ENCODE assay signal across 7 mouse cellular contexts in the genomic region with DNA sequence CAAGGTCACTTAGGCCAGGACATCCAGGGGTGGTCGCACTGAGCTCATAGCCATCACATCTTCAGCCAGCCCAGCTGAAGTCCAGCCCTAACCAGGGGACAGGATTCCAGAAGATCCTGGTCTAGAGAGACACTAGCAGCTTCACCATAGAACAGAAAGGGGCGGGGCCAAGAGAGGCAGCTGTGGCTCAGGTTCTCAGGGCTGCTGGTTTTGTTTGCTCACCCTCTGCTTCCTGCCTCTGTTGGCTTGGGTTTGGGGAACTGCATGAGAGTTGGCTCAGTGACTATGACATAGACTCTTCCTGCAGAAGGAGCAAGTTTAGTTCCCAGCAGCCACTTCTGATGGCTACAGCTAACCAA. TPM values are rescaled to one million over a fixed set of nuclear protein-coding genes. Genes with fewer than 3 reads are reported as not detected.
DNase-seq lines count a peak whose midpoint lies in the region; ATAC-seq lines count a peak whose summit lies in the region.

No protein-coding gene starts in this region.

- no peak overlapping the region for H3K4me2 ChIP-seq in heart, embryonic 16.5 days (ENCODE audit: low read depth, low read length)

- H3K9me3 ChIP-seq in heart, embryonic 16.5 days (replicated peaks; ENCODE audit: control insufficient read depth, low read length), result no peaks in the 10 kb centered on the region
- H3K9me3 ChIP-seq in megakaryocyte, embryonic 14.5 days, result no peaks in the 10 kb centered on the region
- no peaks in the 10 kb centered on the region for H3K9me3 ChIP-seq in forebrain, embryonic 10.5 days

- peak; percentile 92 for DNase-seq in A20 (ENCODE audit: low read depth, low spot score)
- peak; percentile 87 for DNase-seq in CD4-positive, CD25-positive, alpha-beta regulatory T cell, adult 2 months (ENCODE audit: low read depth, low spot score)
- no peak for DNase-seq in embryo, embryonic 9.5 days (ENCODE audit: extremely low spot score)
- no peak for DNase-seq in Muller cell, postnatal 12 days (ENCODE audit: inconsistent ontology term)
- DNase-seq in forebrain, embryonic 10.5 days (ENCODE audit: extremely low spot score, low spot score), result no peak

- no peaks in the 10 kb centered on the region for H3K27me3 ChIP-seq in heart, embryonic 16.5 days (ENCODE audit: control insufficient read depth, insufficient read depth, low read length)
- no peaks in the 10 kb centered on the region for H3K27me3 ChIP-seq in megakaryocyte, embryonic 14.5 days (replicated peaks)
- H3K27me3 ChIP-seq in forebrain, embryonic 10.5 days (ENCODE audit: poor library complexity, severe bottlenecking), result no peaks in the 10 kb centered on the region

- peaks cover 6% of the 10 kb centered on the region for H3K36me3 ChIP-seq in heart, embryonic 16.5 days (ENCODE audit: control insufficient read depth, insufficient read depth)
- H3K36me3 ChIP-seq in megakaryocyte, embryonic 14.5 days (replicated peaks; ENCODE audit: low read length), result peaks cover 25% of the 10 kb centered on the region
- H3K36me3 ChIP-seq in forebrain, embryonic 10.5 days (replicated peaks), result peaks cover 28% of the 10 kb centered on the region

- no peak for ATAC-seq in heart, embryonic 16.5 days (replicated peaks; ENCODE audit: extremely low read depth, insufficient read depth, low FRiP score)

- H3K9ac ChIP-seq in heart, embryonic 16.5 days (ENCODE audit: low read length), result no peak overlapping the region

- H3K4me3 ChIP-seq in heart, embryonic 16.5 days (ENCODE audit: low read length), result no peak overlapping the region
- H3K4me3 ChIP-seq in megakaryocyte, embryonic 14.5 days (replicated peaks), result peak overlapping the region; percentile 77
- no peak overlapping the region for H3K4me3 ChIP-seq in forebrain, embryonic 10.5 days

- WGBS in heart, embryonic 16.5 days, result 87% methylated on average over 2 of the region's 2 CpGs
- 90% methylated on average over 2 of the region's 2 CpGs for WGBS in forebrain, embryonic 10.5 days

- H3K27ac ChIP-seq in heart, embryonic 16.5 days (ENCODE audit: low read length), result peak overlapping the region; percentile 98
- H3K27ac ChIP-seq in forebrain, embryonic 10.5 days, result no peak overlapping the region

- H3K4me1 ChIP-seq in heart, embryonic 16.5 days (ENCODE audit: control insufficient read depth, insufficient read depth, low read length), result peaks cover 26% of the 10 kb centered on the region
- peaks cover 71% of the 10 kb centered on the region for H3K4me1 ChIP-seq in megakaryocyte, embryonic 14.5 days
- H3K4me1 ChIP-seq in forebrain, embryonic 10.5 days, result peaks cover 36% of the 10 kb centered on the region

RNA-seq across cellular contexts. Expression of a gene that starts 1.9 kb away (rescaled TPM):
- 9.2 and 9.5 TPM in 2 replicates for polyA plus RNA-seq in heart, embryonic 16.5 days (2015; fragmentation: Nextera tagmentation; extraction: Ambion mirVana)
- 21.8 and 45.9 TPM in 2 replicates for polyA plus RNA-seq in megakaryocyte, embryonic 14.5 days (2012; ENCODE audit: insufficient read depth, low replicate concordance)
- 16.0 and 16.6 TPM in 2 replicates for polyA plus RNA-seq in forebrain, embryonic 10.5 days (2016; fragmentation: Nextera tagmentation; extraction: Ambion mirVana)

RNA-seq across cellular contexts. Expression of a gene that starts 27.2 kb away (rescaled TPM):
- 3.8 and 9.7 TPM in 2 replicates for polyA plus RNA-seq in heart, embryonic 16.5 days (2015; fragmentation: Nextera tagmentation; extraction: Ambion mirVana)
- polyA plus RNA-seq in megakaryocyte, embryonic 14.5 days (2012; ENCODE audit: insufficient read depth, low replicate concordance), result 2.4 TPM in 1 of 2 replicates, not detected in the other
- polyA plus RNA-seq in forebrain, embryonic 10.5 days (2016; fragmentation: Nextera tagmentation; extraction: Ambion mirVana), result 0.45 TPM in 1 of 2 replicates, not detected in the other

RNA-seq across cellular contexts. Expression of a gene that starts 34.3 kb away (rescaled TPM):
- polyA plus RNA-seq in heart, embryonic 16.5 days (2015; fragmentation: Nextera tagmentation; extraction: Ambion mirVana), result 53.4 and 54.5 TPM in 2 replicates
- polyA plus RNA-seq in megakaryocyte, embryonic 14.5 days (2012; ENCODE audit: insufficient read depth, low replicate concordance), result 120 and 158 TPM in 2 replicates
- polyA plus RNA-seq in forebrain, embryonic 10.5 days (2016; fragmentation: Nextera tagmentation; extraction: Ambion mirVana), result 78.3 and 84.6 TPM in 2 replicates

RNA-seq across cellular contexts. Expression of a gene that starts 47.2 kb away (rescaled TPM):
- polyA plus RNA-seq in heart, embryonic 16.5 days (2015; fragmentation: Nextera tagmentation; extraction: Ambion mirVana), result 0.21 and 0.68 TPM in 2 replicates
- 0.47 and 0.89 TPM in 2 replicates for polyA plus RNA-seq in megakaryocyte, embryonic 14.5 days (2012; ENCODE audit: insufficient read depth, low replicate concordance)
- 0.92 and 0.93 TPM in 2 replicates for polyA plus RNA-seq in forebrain, embryonic 10.5 days (2016; fragmentation: Nextera tagmentation; extraction: Ambion mirVana)

RNA-seq across cellular contexts. Expression of a gene that starts 55.9 kb away (rescaled TPM):
- 52.0 and 67.2 TPM in 2 replicates for polyA plus RNA-seq in heart, embryonic 16.5 days (2015; fragmentation: Nextera tagmentation; extraction: Ambion mirVana)
- 15.1 and 146 TPM in 2 replicates for polyA plus RNA-seq in megakaryocyte, embryonic 14.5 days (2012; ENCODE audit: insufficient read depth, low replicate concordance)
- polyA plus RNA-seq in forebrain, embryonic 10.5 days (2016; fragmentation: Nextera tagmentation; extraction: Ambion mirVana), result 36.6 and 40.0 TPM in 2 replicates

Comparison
In these comparisons a context has a peak if more than half of its experiments do, and no peak if none do; other contexts are left out.
1. DNase-seq: peak in A20 (single experiment) and CD4-positive, CD25-positive, alpha-beta regulatory T cell, adult 2 months (single experiment); none in embryo, embryonic 9.5 days (single experiment), Muller cell, postnatal 12 days (single experiment) and forebrain, embryonic 10.5 days (single experiment).